Comparison of ENCODE assay signal across 15 mouse cellular contexts in genomic region chr15:10876328-10876727, GRCm38 (mm10).
DNase-seq lines count a peak whose midpoint lies in the region; ATAC-seq and TF ChIP-seq lines count a peak whose summit lies in the region.
"Had no signal": no experiment of that assay in that cellular context is flagged by ENCODE, and none has a peak within 500 bp of the region (broad histone marks: within the 10 kb centered on the region; RNA-seq: fewer than 3 reads in every experiment).

No protein-coding gene starts in this region.

- no peaks in the 10 kb centered on the region for H3K27me3 ChIP-seq in liver, adult 2 months (ENCODE audit: control insufficient read depth, insufficient read depth, low read length)
- H3K27me3 ChIP-seq in liver, embryonic 11.5 days (replicated peaks; ENCODE audit: control insufficient read depth, insufficient read depth, low read length): no peaks in the 10 kb centered on the region
- no peaks in the 10 kb centered on the region for H3K27me3 ChIP-seq in forebrain, postnatal 0 days (ENCODE audit: insufficient read depth, low read length)
- H3K27me3 ChIP-seq: midbrain, embryonic 13.5 days had no signal

- TF ChIP-seq CTCF in liver, adult 2 months (IDR thresholded peaks at IDR 0.05; ENCODE audit: low read depth, low read length): no peak
- no peak for TF ChIP-seq CTCF in forebrain, postnatal 0 days (IDR thresholded peaks at IDR 0.05; ENCODE audit: low read depth)

- H3K4me1 ChIP-seq in liver, adult 2 months (ENCODE audit: control insufficient read depth, insufficient read depth, low read length): peaks cover 10% of the 10 kb centered on the region
- no peaks in the 10 kb centered on the region for H3K4me1 ChIP-seq in liver, embryonic 11.5 days (replicated peaks; ENCODE audit: control insufficient read depth, insufficient read depth, low read length)
- no peaks in the 10 kb centered on the region for H3K4me1 ChIP-seq in forebrain, postnatal 0 days (ENCODE audit: insufficient read depth)
- H3K4me1 ChIP-seq: forebrain, embryonic 10.5 days; midbrain, embryonic 13.5 days had no signal

- H3K79me2 ChIP-seq in liver, adult 2 months (ENCODE audit: control insufficient read depth, insufficient read depth, low read length): no peaks in the 10 kb centered on the region
- no peaks in the 10 kb centered on the region for H3K79me2 ChIP-seq in macrophage (ENCODE audit: inconsistent target)

- H3K36me3 ChIP-seq in liver, adult 2 months (ENCODE audit: control insufficient read depth, insufficient read depth, low read length): no peaks in the 10 kb centered on the region
- no peaks in the 10 kb centered on the region for H3K36me3 ChIP-seq in liver, embryonic 11.5 days (ENCODE audit: control insufficient read depth, insufficient read depth, low read length)
- no peaks in the 10 kb centered on the region for H3K36me3 ChIP-seq in macrophage (ENCODE audit: inconsistent target)
- H3K36me3 ChIP-seq in forebrain, postnatal 0 days (ENCODE audit: insufficient read depth): no peaks in the 10 kb centered on the region
- H3K36me3 ChIP-seq: forebrain, embryonic 10.5 days; G1E; midbrain, embryonic 13.5 days had no signal

- ATAC-seq in liver, embryonic 11.5 days (replicated peaks; ENCODE audit: low FRiP score): no peak
- ATAC-seq in activated CD4-positive, CD25-positive, alpha-beta regulatory T cell, adult 4 months: peak; percentile 65
- no peak for ATAC-seq in forebrain, postnatal 0 days
- ATAC-seq: hindbrain, postnatal 0 days; midbrain, embryonic 13.5 days had no signal

- TF ChIP-seq POLR2A in liver, adult 2 months (IDR thresholded peaks at IDR 0.05; ENCODE audit: extremely low read depth, insufficient read depth, low read length): no peak

- no peak overlapping the region for H3K9ac ChIP-seq in liver, adult 2 months (ENCODE audit: low read depth, low read length)
- no peak overlapping the region for H3K9ac ChIP-seq in liver, embryonic 11.5 days (ENCODE audit: low read depth, low read length)
- H3K9ac ChIP-seq in forebrain, postnatal 0 days: no peak overlapping the region
- H3K9ac ChIP-seq: midbrain, embryonic 13.5 days had no signal

- peak; percentile 54 for DNase-seq in liver, adult 2 months (ENCODE audit: extremely low read depth, low read depth, low spot score)
- DNase-seq in liver, embryonic 11.5 days (ENCODE audit: low spot score): no peak
- peak; percentile 75 for DNase-seq in kidney, adult 9 months
- DNase-seq in right cerebral cortex, adult 18-20 months: no peak
- no peak for DNase-seq in thymus, postnatal 36 days
- no peak for DNase-seq in forebrain, postnatal 0 days
- DNase-seq: cerebellum, adult 9-10 months; gastrocnemius, adult 2 months; lung, postnatal 10 days had no signal

- no peak overlapping the region for H3K4me2 ChIP-seq in liver, embryonic 11.5 days
- H3K4me2 ChIP-seq in forebrain, postnatal 0 days (ENCODE audit: low read depth): no peak overlapping the region
- H3K4me2 ChIP-seq: midbrain, embryonic 13.5 days had no signal

- no peak overlapping the region for H3K27ac ChIP-seq in liver, adult 2 months (replicated peaks; ENCODE audit: insufficient read depth, low read depth, low read length)
- no peak overlapping the region for H3K27ac ChIP-seq in liver, embryonic 11.5 days (ENCODE audit: low read depth, low read length)
- H3K27ac ChIP-seq in macrophage: peak overlapping the region; percentile 83
- no peak overlapping the region for H3K27ac ChIP-seq in forebrain, postnatal 0 days (ENCODE audit: low read depth, low read length)
- H3K27ac ChIP-seq: forebrain, embryonic 10.5 days; gastrocnemius, adult 2 months; hindbrain, postnatal 0 days; midbrain, embryonic 13.5 days had no signal

- H3K9me3 ChIP-seq in liver, embryonic 11.5 days (ENCODE audit: control insufficient read depth, low read length): no peaks in the 10 kb centered on the region
- H3K9me3 ChIP-seq in forebrain, postnatal 0 days (ENCODE audit: low read length): no peaks in the 10 kb centered on the region
- H3K9me3 ChIP-seq: forebrain, embryonic 10.5 days; G1E; midbrain, embryonic 13.5 days had no signal

- no peak overlapping the region for H3K4me3 ChIP-seq in liver, adult 2 months (ENCODE audit: insufficient read depth, low read depth, low read length)
- H3K4me3 ChIP-seq in liver, embryonic 11.5 days (ENCODE audit: low read depth, low read length): no peak overlapping the region
- no peak overlapping the region for H3K4me3 ChIP-seq in macrophage (ENCODE audit: inconsistent target)
- H3K4me3 ChIP-seq in forebrain, postnatal 0 days (ENCODE audit: low read depth, low read length): no peak overlapping the region
- H3K4me3 ChIP-seq: forebrain, embryonic 10.5 days; gastrocnemius, adult 2 months; midbrain, embryonic 13.5 days had no signal

- WGBS in liver, adult 2 months: 73% methylated on average over 5 of the region's 5 CpGs
- WGBS in liver, embryonic 11.5 days: 61% methylated on average over 5 of the region's 5 CpGs
- 2% methylated on average over 5 of the region's 5 CpGs for WGBS in macrophage (ENCODE audit: missing documents)
- 82% methylated on average over 5 of the region's 5 CpGs for WGBS in forebrain, postnatal 0 days

Comparison
In these comparisons a context has a peak if more than half of its experiments do, and no peak if none do; other contexts are left out.
1. DNase-seq: peak in liver, adult 2 months (single experiment) and kidney, adult 9 months (single experiment); none in liver, embryonic 11.5 days (single experiment), right cerebral cortex, adult 18-20 months (single experiment), thymus, postnatal 36 days (0 of 2) and forebrain, postnatal 0 days (single experiment).